Mouse (Mus musculus) megakaryocyte-erythroid progenitor cell, adult 5-6 weeks (primary cell): ENCODE measurements around the gene Cobl. TPM values are rescaled to one million over a fixed set of nuclear protein-coding genes. Genes with fewer than 3 reads are reported as not detected.

Source experiments
- ATAC-seq: replicated peaks from 2 replicates; pipeline ENCODE4 v1.8.0; 2016; ENCODE audit warnings: mild to moderate bottlenecking, inconsistent platforms; ENCODE audit not compliant: severe bottlenecking, poor library complexity, low FRiP score, low TSS enrichment
- total RNA-seq, 2 experiments: library from RNA; stranded (forward) in 1 of 2; stranded (reverse) in 1 of 2; fragments of 200-1000, 215-1000 nt in 1 of 2; fragments of >200 nt in 1 of 2; fragmentation: Nextera tagmentation in 1 of 2; gene quantifications; 2 replicates each; pipeline ENCODE4 v1.2.3; 2014 to 2017

Cobl gene
- total RNA-seq, 2 experiments from 2014 or later: not detected

DNA sequence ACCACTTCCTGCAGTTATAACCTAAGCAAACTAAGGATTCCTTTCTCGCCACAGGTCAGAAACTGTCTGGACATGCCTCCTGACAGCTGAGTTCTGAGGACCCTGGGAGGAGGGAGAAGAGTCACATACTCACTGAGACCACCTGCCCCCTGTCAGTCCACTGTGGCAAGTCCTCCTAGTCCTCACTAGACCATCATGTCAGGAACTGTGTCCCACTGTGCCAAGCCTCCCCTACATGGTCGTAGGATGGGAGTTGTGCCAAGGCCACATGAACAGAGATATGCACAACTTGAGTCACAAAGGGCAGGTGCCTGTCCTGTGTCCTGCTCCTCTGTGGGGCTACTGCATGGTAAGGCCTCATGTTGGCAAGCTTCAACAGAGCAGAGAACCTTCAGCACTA lies 6.4 kb downstream of the Cobl start:
- ATAC-seq: no peak

DNA sequence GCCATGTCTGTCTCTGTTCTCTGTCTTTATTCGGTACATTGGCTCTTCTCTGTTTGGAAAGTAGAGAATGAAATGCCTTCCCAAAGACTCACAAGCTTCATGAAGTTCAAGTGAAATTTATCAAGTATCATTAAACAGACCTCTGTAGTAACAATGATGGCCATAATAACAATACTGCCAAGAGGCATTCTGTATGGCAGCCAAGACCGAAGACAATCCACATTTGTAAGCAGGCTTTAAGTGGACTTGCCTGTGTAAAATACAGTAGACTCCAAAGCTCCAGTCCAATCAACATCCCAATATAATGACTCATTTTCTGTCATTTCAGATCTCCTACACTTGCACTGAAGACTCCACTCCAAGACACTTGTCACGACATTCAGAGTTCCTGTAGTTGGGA lies 16.7 kb downstream of the Cobl start:
- ATAC-seq: no peak

DNA sequence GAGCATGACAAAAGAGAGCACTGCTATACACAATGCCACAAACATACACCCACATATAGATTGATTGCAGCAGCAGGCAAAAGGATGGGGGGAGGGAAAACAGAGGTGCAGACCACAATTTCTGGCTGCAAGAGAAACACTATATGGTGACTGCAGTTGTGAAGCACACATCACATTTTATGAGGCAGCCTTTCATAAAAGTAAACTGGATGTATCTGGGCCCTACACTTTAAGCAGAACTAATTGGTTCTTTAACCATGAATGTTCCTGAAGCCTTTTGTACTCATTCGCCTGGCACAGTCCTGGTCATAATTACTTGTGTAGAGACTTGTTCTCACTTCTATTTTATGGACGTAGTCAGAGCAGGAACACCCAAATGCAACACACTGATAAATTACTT lies 19.5 kb downstream of the Cobl start:
- no peak for ATAC-seq

DNA sequence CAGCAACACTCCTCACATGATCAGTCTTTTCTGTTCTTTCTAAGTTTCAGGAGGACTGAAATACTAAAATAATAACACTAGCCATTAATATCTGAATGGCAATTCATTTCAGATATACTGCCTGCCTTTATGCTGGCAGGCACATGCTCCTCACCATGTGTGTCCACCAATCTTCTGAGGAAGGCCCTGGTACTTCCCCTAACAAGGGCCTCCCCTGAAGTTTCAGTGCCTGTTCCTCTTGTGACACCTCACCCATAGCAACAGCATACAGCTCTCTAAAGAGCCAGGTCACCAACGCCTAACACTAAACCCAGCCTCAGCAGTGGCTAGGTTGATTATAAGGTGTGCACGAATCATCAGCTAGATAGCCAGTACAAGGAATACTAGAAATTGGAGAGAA lies 20.5 kb downstream of the Cobl start:
- ATAC-seq: no peak

DNA sequence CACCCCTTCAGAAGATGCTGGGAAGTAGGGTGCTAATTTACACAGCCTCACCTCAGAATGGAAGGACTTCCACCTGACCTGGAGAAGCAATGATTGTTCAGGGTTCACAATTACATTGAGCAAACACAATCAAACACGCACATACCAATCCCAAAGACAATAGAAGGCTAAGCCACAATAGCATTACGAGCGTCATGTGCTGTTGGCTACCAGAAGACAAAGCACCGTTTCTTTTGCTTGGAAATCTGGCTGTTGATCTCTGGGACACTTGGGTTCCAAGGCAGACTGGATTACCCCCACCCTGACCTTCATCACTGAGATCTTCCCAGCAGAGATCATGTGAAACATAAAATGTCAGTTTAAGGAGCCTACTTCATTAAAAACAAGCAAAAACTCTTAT lies 21.1 kb downstream of the Cobl start:
- no peak for ATAC-seq

DNA sequence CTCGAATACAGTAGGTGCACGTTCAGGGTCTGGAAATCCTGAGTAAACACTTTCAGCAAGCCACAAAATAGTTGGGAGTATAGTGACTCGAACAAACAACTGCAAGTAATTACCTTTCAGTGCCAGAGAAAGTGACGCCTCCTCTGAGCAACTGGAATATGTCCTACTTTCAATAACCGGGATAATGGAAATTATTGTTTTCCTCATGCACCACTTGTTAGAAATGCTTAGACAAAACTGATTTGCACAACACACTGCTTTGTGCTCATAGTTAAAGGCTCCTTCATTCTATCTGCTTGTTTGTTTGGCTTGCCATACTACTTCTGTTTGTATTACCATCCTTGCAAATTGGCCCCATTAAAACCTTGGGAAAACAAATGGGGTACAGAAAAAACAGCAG lies 21.6 kb downstream of the Cobl start:
- ATAC-seq: no peak

DNA sequence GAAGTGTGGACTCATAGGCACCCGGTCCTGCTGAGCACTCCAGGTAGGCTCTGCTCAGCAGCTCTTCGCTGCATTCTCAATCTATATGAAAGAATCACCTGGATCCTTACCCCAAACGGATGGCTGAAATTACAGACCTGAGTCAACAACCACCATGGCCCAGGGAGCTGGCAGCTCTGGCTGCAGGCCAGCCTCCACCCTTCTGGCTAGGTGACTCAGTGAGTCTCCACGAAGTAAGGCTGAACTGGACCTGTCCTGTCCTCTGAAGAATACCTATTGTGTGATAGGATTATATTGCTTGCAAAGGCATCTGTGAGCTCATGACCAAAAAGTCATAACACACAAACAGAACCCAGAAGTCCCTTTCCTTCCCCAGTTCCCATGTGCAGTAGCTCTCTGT lies 22.5 kb downstream of the Cobl start:
- ATAC-seq: no peak

DNA sequence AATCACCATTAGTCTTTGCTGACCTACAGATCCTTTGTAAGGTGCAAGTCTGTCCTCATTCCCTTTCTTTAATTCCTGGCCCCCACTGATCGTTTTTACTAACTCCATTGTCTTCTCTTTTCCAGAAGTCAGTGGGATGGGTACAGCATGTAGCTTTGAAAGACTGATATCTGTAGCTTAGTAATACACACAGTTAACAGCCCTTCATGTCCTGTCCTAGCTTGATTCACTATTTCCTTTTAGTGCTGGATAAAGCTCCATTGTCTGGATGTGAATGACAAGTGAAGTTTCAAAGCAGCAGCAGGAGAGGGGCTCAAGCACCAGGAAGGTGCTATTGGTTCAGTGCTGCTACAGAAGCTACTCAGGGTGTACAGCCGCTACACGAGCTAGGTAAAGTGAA lies 28.9 kb downstream of the Cobl start:
- ATAC-seq: no peak

DNA sequence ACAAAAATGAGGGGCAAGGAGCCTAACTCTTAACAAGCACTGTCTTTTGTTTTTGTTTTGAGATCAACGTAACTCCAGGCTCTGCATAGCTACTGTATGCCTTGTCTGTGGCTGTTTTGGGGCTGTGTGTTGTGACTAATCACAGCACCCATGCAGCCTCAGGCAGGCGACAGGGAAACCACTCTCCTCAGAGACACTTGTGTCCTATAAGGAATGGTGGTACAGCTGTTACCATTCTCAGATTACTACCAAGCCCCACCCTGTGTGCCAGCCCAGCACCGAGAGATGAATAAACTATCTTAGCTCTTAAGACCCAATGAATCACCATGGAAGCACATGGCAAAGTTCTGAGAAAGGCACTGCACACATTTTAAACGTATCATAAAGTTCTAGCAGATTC lies 29.7 kb downstream of the Cobl start:
- no peak for ATAC-seq

DNA sequence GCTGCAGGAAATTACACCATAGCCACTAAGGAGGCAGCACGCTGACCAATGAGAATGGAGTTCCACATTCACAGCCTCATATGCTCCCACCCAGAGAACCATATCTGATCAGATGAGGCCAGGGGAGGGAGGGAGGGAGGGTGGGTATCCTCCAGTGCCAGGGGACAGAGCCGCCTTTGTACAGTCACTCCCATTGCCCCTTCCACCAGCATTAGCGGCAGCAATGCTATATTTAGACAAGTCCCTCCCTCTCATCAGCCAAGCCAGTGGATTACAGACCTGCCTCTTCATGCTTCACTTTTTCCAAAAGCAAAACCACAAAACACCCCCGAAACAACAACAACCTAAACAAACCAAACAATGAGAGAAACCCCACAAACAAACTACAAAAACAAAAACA lies 30.2 kb downstream of the Cobl start:
- no peak for ATAC-seq

DNA sequence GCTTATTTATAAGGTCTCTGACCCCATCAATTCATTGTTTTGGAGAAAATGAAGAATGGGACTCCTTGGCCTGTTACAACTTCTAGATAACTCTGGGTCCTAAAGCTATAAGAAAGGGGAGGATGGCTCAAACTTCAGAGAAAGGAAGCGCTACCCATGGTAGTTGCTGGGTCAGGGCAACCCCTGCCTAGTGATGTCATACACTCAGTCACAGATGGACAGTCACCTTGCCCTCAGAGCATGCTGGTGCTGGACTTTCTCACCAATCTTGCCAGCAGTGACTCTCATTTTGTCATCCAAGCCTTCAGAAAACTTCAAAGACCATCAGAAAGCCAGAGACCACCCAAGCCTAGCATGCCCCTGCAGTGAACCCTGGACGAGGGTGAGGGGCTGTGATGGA lies 32.8 kb downstream of the Cobl start:
- no peak for ATAC-seq

DNA sequence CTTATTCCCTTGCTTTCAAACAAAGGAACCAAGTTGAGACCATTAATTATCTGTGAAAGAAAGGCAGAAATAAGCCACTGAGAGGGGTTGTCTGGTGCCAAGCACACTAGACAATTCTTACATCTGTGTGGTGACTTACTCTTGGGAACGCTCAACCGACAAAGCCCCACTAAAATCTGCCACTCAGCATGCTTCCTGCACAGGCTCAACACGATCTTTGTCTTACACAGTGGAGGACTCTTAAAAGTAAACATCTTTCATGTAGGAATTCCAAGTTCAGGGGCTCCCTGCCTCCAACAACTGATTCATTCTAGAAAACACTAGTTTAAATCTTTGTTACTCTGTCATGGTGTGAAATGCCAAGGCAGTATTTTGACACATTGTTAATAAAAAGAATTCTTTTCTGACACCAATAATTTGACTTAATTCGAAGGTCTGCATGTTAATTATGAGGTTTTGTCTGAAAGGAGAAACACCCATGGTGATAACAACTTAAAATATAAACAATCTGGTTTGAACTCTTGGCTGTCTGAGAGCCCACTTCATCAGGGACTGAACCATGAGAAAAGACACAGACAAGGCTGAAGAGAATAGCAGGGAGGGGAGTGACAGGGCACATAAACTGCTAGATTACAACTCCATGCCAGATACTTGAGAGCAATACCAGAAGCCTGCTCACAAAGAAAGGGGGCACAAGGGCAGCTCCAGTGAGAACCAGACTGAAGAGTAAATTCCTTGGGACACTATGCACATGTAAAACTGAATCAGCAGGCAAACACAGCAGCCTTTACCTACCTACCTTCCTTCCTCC lies 34.3 kb downstream of the Cobl start:
- ATAC-seq: no peak

DNA sequence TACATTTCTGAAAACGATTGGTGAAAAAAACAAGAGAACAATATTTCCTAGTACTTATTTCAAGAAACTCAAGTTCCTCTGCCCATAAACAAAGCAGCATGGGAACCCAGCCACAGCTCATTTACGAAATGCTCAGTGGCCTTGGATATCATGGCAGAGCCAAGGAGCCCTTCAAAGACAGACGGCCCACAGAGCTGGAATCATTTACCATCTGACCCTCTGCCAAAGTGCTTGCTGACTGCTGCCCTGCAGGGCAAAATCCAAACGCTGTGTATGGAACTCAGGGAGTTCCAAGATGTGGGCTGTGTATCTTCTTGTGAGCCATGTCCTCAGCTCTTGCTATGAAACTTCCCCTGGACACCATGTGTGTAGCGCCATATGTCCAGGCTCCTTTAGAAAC lies 38.0 kb downstream of the Cobl start:
- ATAC-seq: no peak

DNA sequence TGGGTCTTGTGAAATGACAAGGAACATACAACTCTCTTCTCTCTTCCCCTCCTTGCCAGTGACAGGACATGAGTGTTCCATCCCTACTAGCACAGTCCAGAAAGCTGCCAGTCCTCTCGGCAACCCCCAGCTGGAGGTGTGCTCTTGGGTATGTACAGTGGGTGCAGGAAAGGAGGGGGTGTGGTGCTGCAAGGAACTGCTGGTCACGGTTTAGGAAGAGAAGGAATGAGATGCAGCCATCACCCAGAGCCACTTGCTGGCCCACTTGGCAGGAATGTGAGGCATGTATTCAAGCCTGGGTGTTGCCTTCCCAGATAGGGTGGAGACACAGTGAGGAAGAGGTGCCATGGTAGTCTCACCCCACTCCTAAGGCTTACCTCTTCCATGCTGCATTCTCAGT lies 40.6 kb downstream of the Cobl start:
- ATAC-seq: no peak

DNA sequence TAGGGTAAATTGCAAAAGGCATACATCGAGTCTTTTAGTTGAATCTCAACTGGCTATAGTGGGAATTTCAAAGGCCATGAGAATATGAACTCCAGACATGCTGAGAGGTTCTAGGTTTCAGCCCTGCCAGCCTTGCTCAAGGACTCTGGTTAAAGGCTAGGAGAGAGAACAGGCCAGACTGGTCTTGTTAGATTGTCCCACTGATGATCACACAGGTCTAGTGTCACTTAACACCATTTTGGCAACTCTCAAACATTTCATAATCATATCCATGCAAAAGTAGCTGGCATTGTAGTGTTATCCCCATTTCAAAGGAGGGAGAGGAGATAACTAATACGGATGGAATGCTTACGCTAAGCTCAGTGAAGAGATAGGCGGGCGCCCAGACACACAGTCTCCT lies 43.6 kb downstream of the Cobl start:
- no peak for ATAC-seq

DNA sequence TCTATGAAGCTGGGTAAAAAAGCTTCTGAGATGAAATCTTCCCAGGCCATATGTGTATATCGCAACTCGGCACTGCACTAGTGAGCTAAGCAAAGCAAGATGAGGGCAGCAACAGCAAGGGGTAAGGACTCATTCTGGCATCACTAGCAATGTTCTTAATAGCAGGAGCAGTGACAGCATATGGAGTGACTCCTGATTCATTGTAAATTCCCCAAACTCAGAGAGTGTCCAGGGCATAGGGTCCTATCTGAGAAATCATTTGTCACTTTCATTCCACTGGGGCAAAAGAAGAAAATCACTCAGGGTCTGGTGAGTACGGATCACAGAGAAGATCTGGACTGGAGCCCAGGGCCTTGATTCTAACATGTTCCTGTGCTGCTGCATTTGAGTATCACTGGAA lies 44.6 kb downstream of the Cobl start:
- no peak for ATAC-seq

DNA sequence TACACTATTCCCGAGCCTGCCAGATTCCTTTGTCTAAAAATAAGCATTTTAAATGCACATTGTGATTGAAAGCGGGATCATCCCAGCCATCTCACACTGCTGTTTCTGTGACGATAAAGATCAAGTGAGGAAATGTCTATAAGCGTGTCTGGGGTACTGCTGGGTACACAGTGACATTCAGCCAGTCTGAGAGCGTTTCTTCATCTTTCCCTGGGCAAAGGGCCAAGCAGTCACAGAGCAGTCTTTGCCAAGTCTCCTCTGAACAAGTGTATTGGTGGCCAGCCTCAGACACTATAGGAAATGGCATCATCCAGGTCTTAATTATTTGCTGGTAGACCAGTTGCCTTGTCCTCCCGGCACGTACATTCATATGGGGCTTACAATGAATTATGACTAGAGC lies 47.9 kb downstream of the Cobl start:
- ATAC-seq: no peak

DNA sequence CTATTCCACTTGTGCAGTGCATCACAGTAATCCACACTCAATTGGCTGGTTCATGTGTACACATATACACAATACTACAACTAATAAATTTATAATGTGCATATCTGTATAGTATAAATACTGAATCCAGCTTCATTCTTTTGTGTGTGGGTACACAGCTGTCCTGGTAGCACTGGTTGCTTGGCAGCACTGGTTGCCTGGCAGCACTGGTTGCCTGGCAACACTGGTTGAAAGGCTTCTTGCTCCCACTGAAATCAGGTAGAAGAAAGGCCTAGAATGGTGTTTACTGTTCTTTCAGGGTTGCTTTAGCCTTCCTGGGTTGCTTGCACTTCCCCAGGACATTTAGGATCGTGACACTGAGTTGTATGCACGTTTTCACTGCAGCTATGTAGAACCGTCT lies 49.4 kb downstream of the Cobl start:
- ATAC-seq: no peak

DNA sequence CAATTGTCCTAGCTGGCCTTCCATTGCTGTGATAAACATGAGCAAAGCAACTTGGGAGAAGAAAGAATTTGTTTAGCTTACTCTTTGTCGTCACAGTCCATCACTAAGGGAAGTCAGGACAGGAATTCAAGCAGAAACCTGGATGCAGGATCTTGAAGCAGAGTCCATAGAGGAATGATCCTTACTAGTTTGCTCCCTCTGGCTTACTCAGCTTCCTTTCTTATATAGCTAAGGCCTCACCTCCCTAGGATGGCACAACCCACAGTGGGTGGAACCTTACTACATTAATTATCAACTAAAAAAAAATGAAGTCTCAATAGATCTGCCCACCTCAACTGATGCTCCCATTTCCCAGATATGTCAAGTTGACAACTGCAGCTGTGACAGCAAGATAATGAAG lies 52.8 kb downstream of the Cobl start:
- ATAC-seq: no peak

DNA sequence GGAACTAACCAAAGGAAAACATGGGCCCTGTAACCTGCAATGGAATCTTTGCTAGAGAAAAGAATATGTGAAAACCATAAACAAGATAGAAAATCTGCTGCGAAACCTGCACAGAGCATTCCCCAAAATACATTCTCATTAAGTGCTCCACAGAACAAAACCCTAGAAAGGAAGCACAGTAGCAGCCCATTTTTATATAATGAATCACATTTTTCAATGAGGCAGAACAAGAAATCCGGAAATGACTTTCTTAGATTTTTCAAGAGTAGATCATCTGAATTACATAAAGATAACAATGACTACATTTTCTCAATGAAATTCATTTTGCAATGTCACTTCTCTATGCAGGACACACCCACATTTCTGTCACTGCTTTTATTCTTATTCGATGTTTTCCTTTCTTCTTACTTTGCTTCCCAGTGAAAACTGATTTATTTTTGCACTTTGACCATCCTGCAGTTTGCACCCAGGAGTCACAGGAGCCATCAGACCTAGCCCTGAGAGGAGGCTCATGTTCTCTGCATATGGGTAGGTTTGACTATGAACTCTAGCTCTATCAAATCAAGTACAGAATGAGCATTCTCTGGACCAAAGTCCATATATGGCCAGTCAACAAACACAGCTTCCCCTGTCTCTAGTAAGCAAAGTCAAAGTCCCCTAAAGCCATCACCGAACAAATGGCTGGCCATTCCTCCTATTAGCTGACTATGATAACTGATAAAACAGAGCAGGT lies 53.5 kb downstream of the Cobl start:
- no peak for ATAC-seq

DNA sequence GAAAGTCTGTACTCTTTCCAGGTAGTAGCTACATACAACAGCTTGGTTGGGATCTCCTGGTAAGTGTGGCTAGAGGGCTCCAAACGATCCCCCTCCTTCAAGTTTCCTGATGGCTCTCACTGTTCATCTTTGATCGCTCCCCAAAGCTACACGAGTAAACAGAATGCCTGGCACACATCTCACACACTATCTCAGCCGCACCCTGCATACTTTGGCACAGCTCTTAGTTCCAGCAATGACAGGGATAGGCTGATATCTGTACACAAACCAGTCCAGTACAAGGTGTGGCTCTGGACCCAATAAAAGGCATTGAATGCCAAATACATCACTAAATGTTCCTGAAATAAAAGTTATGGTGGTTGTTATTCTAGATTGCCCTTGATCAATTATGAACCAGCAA lies 55.3 kb downstream of the Cobl start:
- no peak for ATAC-seq
